Comparison of ENCODE assay signal across 10 mouse cellular contexts in the genomic region with DNA sequence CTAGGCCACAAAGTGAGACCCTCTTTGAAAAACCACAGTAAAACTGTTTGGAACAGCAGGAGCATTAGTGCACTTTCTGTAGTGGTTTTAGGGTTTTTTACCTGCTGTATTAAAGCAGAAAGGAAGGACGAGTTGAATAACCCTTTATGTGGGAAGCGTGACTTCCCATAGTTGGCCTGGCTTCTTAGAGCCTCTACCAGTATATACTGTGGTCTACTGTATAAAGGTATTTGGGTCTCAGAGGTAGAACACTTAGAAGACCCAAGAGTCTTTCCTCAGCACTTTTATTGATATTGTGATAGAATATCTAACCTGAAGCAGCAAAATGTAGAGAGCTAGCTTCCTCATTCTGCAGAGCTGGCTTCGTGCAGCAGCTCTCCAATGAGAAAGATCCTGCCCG. TPM values are rescaled to one million over a fixed set of nuclear protein-coding genes. Genes with fewer than 3 reads are reported as not detected.
DNase-seq lines count a peak whose midpoint lies in the region; ATAC-seq lines count a peak whose summit lies in the region.
"Had no signal": no experiment of that assay in that cellular context is flagged by ENCODE, and none has a peak within 500 bp of the region (broad histone marks: within the 10 kb centered on the region; RNA-seq: fewer than 3 reads in every experiment).

No protein-coding gene starts in this region.

- no peak overlapping the region for H3K4me2 ChIP-seq in lung, embryonic 16.5 days (ENCODE audit: low read depth, low read length)
- peak overlapping the region; percentile 11; the same call in 1 of the 2 replicates for H3K4me2 ChIP-seq in hindbrain, embryonic 12.5 days (replicated peaks)
- no peak overlapping the region; the same call in 1 of the 2 replicates for H3K4me2 ChIP-seq in neural tube, embryonic 12.5 days (replicated peaks)

- H3K4me1 ChIP-seq in heart, embryonic 10.5 days = peaks cover 53% of the 10 kb centered on the region
- H3K4me1 ChIP-seq in lung, embryonic 16.5 days (replicated peaks; ENCODE audit: control insufficient read depth, insufficient read depth, low read length) = peaks cover 30% of the 10 kb centered on the region
- peaks cover 57% of the 10 kb centered on the region for H3K4me1 ChIP-seq in hindbrain, embryonic 12.5 days
- H3K4me1 ChIP-seq in neural tube, embryonic 12.5 days = peaks cover 53% of the 10 kb centered on the region

- intact Hi-C loops in heart, postnatal 14 days (cut with DNase I) = no loop called here

- H3K9me3 ChIP-seq in heart, embryonic 10.5 days = no peaks in the 10 kb centered on the region
- no peaks in the 10 kb centered on the region for H3K9me3 ChIP-seq in lung, embryonic 16.5 days (ENCODE audit: control insufficient read depth, low read length)
- H3K9me3 ChIP-seq in hindbrain, embryonic 12.5 days (replicated peaks) = no peaks in the 10 kb centered on the region
- H3K9me3 ChIP-seq in neural tube, embryonic 12.5 days = no peaks in the 10 kb centered on the region

- WGBS in heart, embryonic 10.5 days = 90% methylated on average over 4 of the region's 4 CpGs
- 79% methylated on average over 4 of the region's 4 CpGs for WGBS in lung, embryonic 16.5 days
- WGBS in hindbrain, embryonic 12.5 days = 83% methylated on average over 4 of the region's 4 CpGs
- 79% methylated on average over 4 of the region's 4 CpGs for WGBS in neural tube, embryonic 12.5 days

- ATAC-seq in lung, embryonic 16.5 days (ENCODE audit: low read depth) = no peak
- no peak for ATAC-seq in hindbrain, embryonic 12.5 days (ENCODE audit: low FRiP score)
- no peak for ATAC-seq in neural tube, embryonic 12.5 days (ENCODE audit: low FRiP score, low read depth)
- ATAC-seq: CD4-positive, CD25-positive, alpha-beta regulatory T cell, adult 4 months had no signal

- no peak overlapping the region for H3K4me3 ChIP-seq in heart, embryonic 10.5 days
- no peak overlapping the region for H3K4me3 ChIP-seq in lung, embryonic 16.5 days (ENCODE audit: low read length)
- H3K4me3 ChIP-seq in hindbrain, embryonic 12.5 days = no peak overlapping the region
- H3K4me3 ChIP-seq in neural tube, embryonic 12.5 days = no peak overlapping the region

- 0 out of 2 replicates have a peak overlapping the region, but pooled peaks have one; percentile 6 for H3K27ac ChIP-seq in heart, embryonic 10.5 days
- peak overlapping the region; percentile 48; the same call in 1 of the 2 replicates for H3K27ac ChIP-seq in lung, embryonic 16.5 days (ENCODE audit: low read length)
- H3K27ac ChIP-seq in hindbrain, embryonic 12.5 days = peak overlapping the region; percentile 80
- no peak overlapping the region for H3K27ac ChIP-seq in neural tube, embryonic 12.5 days

- no peak overlapping the region for H3K9ac ChIP-seq in lung, embryonic 16.5 days (ENCODE audit: low read length)
- 0 out of 2 replicates have a peak overlapping the region, but pooled peaks have one; percentile 27 for H3K9ac ChIP-seq in hindbrain, embryonic 12.5 days
- 0 out of 2 replicates have a peak overlapping the region, but pooled peaks have one; percentile 1 for H3K9ac ChIP-seq in neural tube, embryonic 12.5 days

- H3K36me3 ChIP-seq in heart, embryonic 10.5 days = peaks cover 84% of the 10 kb centered on the region
- peaks cover 76% of the 10 kb centered on the region for H3K36me3 ChIP-seq in lung, embryonic 16.5 days (ENCODE audit: control insufficient read depth, insufficient read depth, low read length)
- peaks cover 81% of the 10 kb centered on the region for H3K36me3 ChIP-seq in hindbrain, embryonic 12.5 days
- peaks cover 81% of the 10 kb centered on the region for H3K36me3 ChIP-seq in neural tube, embryonic 12.5 days

- DNase-seq in heart, embryonic 10.5 days (ENCODE audit: low spot score) = no peak
- no peak for DNase-seq in heart, postnatal 14 days
- no peak for DNase-seq in lung, postnatal 25 days (ENCODE audit: low spot score)
- no peak for DNase-seq in thymus, postnatal 36 days
- DNase-seq: cerebellum, adult 9-10 months had no signal

- H3K27me3 ChIP-seq in heart, embryonic 10.5 days (ENCODE audit: insufficient read depth, poor library complexity, severe bottlenecking) = no peaks in the 10 kb centered on the region
- no peaks in the 10 kb centered on the region for H3K27me3 ChIP-seq in lung, embryonic 16.5 days (ENCODE audit: control insufficient read depth, insufficient read depth, low read depth, low read length)
- H3K27me3 ChIP-seq in hindbrain, embryonic 12.5 days = no peaks in the 10 kb centered on the region
- H3K27me3 ChIP-seq in neural tube, embryonic 12.5 days (replicated peaks) = no peaks in the 10 kb centered on the region

RNA-seq across cellular contexts. Expression of gene Ech1, which starts 5.4 kb away (rescaled TPM):
- 118 and 136 TPM in 2 replicates for polyA plus RNA-seq in heart, embryonic 10.5 days (2016; fragmentation: Nextera tagmentation; extraction: Ambion mirVana)
- 1,000 to 10,000 TPM; 1,375 to 1,408 TPM for total RNA-seq in heart, postnatal 14 days (2021)
- 184 and 189 TPM in 2 replicates for polyA plus RNA-seq in lung, embryonic 16.5 days (2015; fragmentation: Nextera tagmentation; extraction: Ambion mirVana)
- polyA plus RNA-seq in hindbrain, embryonic 12.5 days (2016; fragmentation: Nextera tagmentation; extraction: Ambion mirVana) = 84.7 and 87.8 TPM in 2 replicates
- 82.2 and 89.2 TPM in 2 replicates for polyA plus RNA-seq in neural tube, embryonic 12.5 days (2016; fragmentation: Nextera tagmentation; extraction: Ambion mirVana)

RNA-seq across cellular contexts. Expression of gene Hnrnpl, which starts 11.2 kb away (rescaled TPM):
- 213 and 221 TPM in 2 replicates for polyA plus RNA-seq in heart, embryonic 10.5 days (2016; fragmentation: Nextera tagmentation; extraction: Ambion mirVana)
- 100 to 1,000 TPM; 314 to 317 TPM for total RNA-seq in heart, postnatal 14 days (2021)
- polyA plus RNA-seq in lung, embryonic 16.5 days (2015; fragmentation: Nextera tagmentation; extraction: Ambion mirVana) = 200 and 226 TPM in 2 replicates
- 297 and 345 TPM in 2 replicates for polyA plus RNA-seq in hindbrain, embryonic 12.5 days (2016; fragmentation: Nextera tagmentation; extraction: Ambion mirVana)
- 264 and 338 TPM in 2 replicates for polyA plus RNA-seq in neural tube, embryonic 12.5 days (2016; fragmentation: Nextera tagmentation; extraction: Ambion mirVana)

RNA-seq across cellular contexts. Expression of gene Lgals4, which starts 14.1 kb away (rescaled TPM):
- polyA plus RNA-seq in heart, embryonic 10.5 days (2016; fragmentation: Nextera tagmentation; extraction: Ambion mirVana) = 2.8 and 3.6 TPM in 2 replicates
- 10 to 100 TPM; 38.7 to 51.1 TPM for total RNA-seq in heart, postnatal 14 days (2021)
- polyA plus RNA-seq in lung, embryonic 16.5 days (2015; fragmentation: Nextera tagmentation; extraction: Ambion mirVana) = 12.5 and 14.2 TPM in 2 replicates
- polyA plus RNA-seq in hindbrain, embryonic 12.5 days (2016; fragmentation: Nextera tagmentation; extraction: Ambion mirVana) = 5.0 and 5.1 TPM in 2 replicates
- polyA plus RNA-seq in neural tube, embryonic 12.5 days (2016; fragmentation: Nextera tagmentation; extraction: Ambion mirVana) = 4.6 and 4.9 TPM in 2 replicates

RNA-seq across cellular contexts. Expression of gene Rinl, which starts 30.8 kb away (rescaled TPM):
- polyA plus RNA-seq in heart, embryonic 10.5 days (2016; fragmentation: Nextera tagmentation; extraction: Ambion mirVana) = 3.8 and 5.2 TPM in 2 replicates
- total RNA-seq in heart, postnatal 14 days (2021) = 1 to 10 TPM; 2.2 to 4.0 TPM
- polyA plus RNA-seq in lung, embryonic 16.5 days (2015; fragmentation: Nextera tagmentation; extraction: Ambion mirVana) = 9.2 and 9.5 TPM in 2 replicates
- 2.2 and 2.7 TPM in 2 replicates for polyA plus RNA-seq in hindbrain, embryonic 12.5 days (2016; fragmentation: Nextera tagmentation; extraction: Ambion mirVana)
- 2.8 TPM in 2 replicates for polyA plus RNA-seq in neural tube, embryonic 12.5 days (2016; fragmentation: Nextera tagmentation; extraction: Ambion mirVana)

RNA-seq across cellular contexts. Expression of gene Lgals7, which starts 44.1 kb away (rescaled TPM):
- polyA plus RNA-seq in heart, embryonic 10.5 days (2016; fragmentation: Nextera tagmentation; extraction: Ambion mirVana) = 0.24 and 0.81 TPM in 2 replicates
- total RNA-seq in heart, postnatal 14 days (2021) = 1 to 10 TPM; 3.2 to 3.6 TPM
- polyA plus RNA-seq in lung, embryonic 16.5 days (2015; fragmentation: Nextera tagmentation; extraction: Ambion mirVana) = 1.0 and 2.8 TPM in 2 replicates
- 3.1 and 3.5 TPM in 2 replicates for polyA plus RNA-seq in hindbrain, embryonic 12.5 days (2016; fragmentation: Nextera tagmentation; extraction: Ambion mirVana)
- polyA plus RNA-seq in neural tube, embryonic 12.5 days (2016; fragmentation: Nextera tagmentation; extraction: Ambion mirVana) = 2.1 and 3.0 TPM in 2 replicates
- total RNA-seq: megakaryocyte, adult 5-6 weeks had no signal
